Mouse (Mus musculus): Measurements from ENCODE around the gene Sorl1.

Sorl1 gene

DNA sequence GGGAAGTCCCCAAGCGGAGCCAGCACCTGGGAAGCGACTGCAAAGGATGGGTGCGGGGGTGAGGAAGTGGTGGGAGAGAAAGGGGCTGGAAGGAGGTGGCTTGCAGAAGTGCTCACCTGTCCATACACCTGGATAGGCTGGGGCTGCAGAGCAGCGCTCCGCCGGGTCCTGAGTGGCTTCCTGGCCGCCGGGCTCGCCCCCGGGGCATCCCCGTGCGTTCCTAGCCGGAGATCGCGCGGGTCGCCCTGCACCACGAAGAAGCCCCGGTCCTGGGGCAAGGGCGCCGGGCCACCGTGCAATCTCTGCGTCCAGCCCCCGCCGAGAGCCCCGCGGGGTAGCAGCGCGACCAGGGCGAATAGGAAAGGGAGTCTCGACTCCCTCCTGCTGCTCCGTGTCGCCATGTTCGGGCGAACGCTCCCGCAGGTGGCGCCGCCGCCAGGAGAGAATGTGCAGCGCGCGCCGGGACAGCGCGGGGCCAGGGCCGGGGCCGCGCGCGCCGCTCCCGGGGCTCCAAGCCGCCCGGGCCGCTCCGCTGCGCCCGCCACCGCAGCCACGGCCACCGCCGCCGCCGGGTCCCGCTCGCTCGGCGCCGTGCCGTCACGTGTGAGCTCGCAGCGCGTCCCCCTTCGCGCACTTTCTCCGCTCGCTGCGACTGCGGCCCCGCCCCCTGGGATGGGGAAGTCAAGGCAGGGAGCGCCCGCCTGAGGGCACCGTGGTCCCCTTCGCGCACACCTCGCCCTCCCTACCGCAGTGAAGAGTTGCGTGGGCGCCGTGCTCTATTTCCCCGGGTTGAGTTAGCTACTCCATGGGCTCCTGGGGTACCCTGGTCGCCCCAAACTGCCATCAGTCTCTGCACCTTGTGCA, at the start of gene Sorl1:
Sorl1 (minus strand) TSS at position 585 of the 864 bp plus-strand sequence.
- no peak for DNase-seq (ENCODE audit: low read depth)

DNA sequence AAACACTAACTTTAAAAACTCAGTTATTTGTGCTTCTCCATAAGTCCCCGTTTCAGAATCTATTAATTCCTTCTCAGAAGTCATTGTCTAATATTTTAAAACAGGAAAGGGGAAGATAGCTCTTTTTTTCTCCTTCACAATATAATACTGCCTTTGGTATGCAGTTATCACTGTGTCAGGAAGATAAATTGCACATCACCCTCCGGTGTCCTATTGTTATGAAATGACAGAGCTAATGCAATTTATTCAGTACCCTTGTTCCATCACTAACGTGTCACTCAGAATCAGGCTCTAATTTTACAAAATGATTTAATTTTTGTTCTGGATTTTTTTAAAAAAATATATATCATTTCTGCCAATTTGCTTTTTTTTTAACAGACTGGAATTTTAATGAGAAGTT, 49.7 kb upstream of the Sorl1 start:
- no peak for DNase-seq (ENCODE audit: low read depth)

DNA sequence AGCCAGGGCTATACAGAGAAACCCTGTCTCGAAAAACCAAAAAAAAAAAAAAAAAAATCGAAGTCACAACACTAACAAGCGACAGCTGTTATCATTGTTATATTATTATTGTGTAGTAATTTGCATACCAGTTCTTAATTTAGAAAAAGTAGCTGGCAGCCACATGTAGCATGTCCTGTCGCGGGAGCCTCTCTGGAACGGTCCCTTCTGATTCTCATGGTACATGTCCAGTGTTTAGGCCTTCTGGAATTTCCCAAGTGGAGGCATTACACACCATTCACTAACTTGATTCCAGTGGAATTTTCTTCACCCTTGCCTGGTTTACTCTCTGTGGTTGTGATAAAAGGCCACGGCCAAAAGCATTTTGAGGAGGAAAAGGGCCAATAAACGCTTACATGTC, 45.4 kb upstream of the Sorl1 start:
- DNase-seq (ENCODE audit: low read depth) = no peak

DNA sequence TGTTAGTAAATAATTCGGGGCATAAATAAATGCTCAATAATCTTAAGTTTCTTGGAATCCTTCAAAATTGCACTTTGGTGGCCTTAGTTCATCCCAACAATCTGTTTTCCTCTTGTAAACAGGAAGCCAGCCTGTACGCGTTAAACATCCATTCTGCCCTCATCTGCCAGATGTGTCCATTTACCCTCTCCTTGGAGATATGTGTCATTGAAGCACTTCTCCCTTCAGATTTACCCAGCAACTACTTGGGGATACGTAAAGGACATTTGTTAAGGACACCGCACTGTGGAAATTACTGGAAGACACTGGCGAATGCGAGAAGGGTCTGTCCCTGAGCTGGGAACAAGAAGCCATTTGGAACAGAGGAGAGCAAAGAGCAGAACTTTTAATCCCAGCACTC, 44.9 kb upstream of the Sorl1 start:
- no peak for DNase-seq (ENCODE audit: low read depth)

DNA sequence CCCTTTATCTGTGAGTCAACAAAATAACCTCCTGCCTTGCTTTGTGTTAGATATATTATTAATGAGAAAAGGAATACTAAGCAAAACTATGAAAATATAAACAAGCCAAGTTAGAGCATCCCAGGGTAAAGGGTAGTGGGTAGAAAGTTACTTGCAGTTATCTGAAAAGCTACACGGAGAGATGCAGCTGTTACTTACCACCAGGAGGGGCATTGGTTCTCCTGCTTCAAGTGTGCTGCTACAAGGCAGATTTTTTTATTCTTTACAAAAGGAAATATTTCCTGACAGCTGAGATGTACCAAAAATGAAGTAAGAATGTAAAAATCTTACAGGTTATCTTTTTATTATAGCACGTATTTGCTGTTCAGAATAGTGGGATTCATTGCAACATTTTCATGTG, 40.8 kb upstream of the Sorl1 start:
- DNase-seq (ENCODE audit: low read depth) = no peak

DNA sequence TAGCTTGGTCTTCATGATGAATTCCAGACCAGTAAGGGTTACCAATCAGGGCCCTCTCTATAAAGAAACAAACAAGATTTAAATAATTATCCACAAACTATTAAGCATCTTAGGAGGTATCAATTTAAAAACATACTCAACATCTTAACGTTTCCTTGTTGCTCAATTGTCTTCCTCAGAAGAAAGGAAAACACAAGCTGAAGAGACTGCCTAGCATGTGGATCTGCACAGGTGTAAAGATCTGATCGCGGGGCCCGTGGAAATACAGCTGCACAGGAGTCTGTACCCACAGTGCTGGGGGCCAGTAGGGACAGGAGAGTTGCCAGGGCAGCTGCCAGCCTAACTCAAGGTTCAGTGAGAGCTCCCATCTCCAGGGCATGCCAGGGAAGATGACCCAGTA, 38.9 kb upstream of the Sorl1 start:
- no peak for DNase-seq (ENCODE audit: low read depth)

DNA sequence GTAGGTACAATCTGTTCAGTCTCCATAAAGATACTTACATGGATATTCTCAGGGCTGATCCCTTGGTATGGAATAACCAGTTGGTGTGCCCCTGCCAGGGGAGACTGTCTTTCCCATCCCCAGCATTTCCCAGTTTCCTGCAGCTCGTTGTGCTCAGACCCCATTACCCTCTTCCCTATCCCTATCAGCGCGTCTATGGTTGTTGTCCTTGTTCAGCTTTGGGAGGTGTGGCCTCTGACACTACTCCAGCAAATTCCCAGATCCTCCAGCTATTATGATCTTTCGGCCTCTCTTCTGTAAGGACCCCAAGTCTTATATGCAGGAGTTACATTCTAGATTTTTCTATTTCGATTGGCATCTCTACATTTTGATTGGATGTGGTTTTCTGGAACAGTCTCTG, 35.3 kb upstream of the Sorl1 start:
- DNase-seq (ENCODE audit: low read depth) = no peak

DNA sequence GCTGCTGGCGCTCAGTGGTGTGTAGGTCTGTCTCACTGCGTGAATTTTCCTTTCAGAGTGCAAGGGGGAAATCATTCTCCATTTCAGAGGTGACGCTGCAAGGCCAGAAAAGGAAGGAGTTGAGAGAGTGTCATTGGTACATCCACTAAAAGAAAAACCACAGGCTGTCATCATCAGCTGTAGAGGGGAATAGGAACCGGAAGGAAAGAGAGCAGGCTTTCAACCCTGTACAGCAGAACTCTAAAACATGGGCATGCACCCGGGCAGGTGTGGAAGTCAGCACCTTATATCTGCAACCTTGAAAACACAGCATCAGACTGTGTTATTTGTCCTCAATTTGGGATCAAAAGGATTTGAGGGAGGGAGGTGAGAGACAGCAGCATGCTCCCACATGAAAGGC, 34.6 kb upstream of the Sorl1 start:
- no peak for DNase-seq (ENCODE audit: low read depth)

DNA sequence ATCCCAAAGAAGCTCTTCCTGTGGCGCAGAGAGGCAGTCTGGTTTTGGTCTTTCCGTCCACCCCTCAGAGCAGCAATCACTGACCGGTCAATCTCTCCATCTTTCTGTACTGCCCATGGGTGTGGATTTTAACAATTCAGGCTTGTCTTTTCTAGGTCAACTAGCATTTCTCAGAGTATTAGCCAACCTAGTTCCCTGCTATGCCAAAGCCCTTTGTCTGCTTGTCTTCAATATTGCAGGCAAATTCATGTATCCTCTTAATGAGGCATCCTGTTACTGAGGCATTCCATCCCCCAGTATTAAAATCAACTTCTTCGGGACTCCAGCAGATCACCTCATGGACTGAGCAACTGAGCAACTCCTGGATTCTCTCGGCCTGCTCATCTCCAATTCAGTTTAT, 33.9 kb upstream of the Sorl1 start:
- no peak for DNase-seq (ENCODE audit: low read depth)

DNA sequence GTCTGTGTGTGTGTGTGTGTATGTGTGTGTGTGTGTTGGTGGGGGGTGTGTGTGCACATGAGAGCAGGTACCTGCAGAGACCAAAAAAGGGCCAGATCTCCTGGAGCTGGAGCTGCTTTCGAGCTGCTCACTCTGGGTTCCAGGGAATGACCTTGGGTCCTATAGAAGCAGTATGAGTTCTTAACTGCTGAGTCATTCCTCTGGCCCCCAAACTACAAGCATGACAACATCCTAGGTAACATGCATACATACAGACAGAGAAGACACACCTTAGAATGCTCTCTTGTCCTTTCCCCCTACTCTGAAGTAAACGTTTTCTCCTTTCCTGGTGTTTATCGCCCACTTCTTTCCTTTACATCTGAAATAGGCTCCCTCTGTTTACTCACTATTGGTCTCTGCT, 32.5 kb upstream of the Sorl1 start:
- DNase-seq (ENCODE audit: low read depth) = no peak

DNA sequence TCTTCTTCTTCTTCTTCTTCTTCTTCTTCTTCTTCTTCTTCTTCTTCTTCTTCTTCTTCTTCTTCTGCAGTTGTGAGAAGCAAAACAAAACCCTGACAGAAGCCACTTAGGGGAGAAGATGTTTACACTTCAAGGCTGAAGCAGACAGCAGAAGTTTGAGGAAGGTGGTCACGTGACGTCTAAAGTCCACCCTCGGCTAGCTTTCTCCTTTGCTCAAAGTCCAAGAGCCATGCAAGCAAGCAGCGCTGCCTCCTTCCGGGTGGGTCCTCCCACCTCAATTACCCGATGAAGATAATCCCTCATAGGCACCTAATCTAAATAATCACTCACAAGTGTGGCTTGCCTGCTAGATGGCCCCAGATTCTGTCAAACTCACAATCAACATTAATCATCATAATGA, 30.6 kb upstream of the Sorl1 start:
- no peak for DNase-seq (ENCODE audit: low read depth)

DNA sequence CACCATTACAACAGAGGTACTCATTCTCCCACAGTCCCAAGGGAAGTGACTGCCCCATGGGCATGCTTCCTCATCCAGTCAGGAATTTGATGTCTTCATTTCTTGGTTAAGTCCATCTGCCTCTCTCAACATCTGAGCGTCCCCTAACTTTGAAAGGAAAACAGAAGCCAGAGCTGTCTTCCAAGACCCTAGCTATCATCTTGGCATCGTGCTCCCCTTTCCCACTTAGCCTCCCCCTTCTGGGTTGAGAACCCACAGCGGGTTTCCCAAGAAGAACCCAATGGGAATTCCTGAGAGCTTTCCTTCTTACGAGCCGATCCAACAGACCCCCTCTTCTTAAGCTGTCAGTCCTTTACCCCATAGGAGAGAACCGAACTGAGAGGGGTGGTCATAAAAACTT, 24.7 kb upstream of the Sorl1 start:
- DNase-seq (ENCODE audit: low read depth) = no peak

DNA sequence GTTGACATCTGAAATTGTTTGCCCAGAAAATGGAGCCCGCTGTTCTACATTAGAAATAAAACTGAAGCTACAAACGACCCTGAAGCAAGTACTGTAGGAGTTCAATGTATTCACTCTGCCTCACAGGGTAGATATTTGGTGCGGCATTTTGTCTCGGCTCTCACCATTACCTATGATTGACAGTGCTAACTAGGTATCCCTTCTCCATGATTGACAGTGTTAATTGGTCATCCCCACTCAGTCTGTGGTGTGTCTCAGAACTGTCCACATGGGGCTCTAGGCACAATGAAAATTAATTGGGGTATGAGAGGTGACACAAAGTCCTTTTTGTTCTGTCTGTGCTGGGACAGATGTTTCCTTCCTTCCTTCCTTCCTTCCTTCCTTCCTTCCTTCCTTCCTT, 23.9 kb upstream of the Sorl1 start:
- DNase-seq (ENCODE audit: low read depth) = no peak

DNA sequence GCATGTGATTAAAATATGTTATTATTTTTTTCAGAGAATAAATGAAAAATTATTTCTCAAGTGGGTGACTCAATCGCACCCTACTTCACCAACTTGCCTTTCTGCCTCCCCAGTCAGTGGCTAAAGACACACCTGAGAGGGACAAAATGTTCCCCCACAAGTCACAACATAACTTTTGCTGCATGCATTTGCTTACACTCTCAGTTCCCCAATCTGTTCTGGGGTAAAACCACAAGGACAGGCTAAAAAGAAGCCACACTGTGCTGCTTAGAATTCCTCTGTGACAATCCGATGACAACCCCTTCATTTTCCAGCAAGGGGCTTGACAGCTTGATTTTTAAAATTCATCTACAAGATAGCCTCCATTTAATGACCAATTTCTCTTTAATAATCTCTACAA, 22.4 kb upstream of the Sorl1 start:
- no peak for DNase-seq (ENCODE audit: low read depth)

DNA sequence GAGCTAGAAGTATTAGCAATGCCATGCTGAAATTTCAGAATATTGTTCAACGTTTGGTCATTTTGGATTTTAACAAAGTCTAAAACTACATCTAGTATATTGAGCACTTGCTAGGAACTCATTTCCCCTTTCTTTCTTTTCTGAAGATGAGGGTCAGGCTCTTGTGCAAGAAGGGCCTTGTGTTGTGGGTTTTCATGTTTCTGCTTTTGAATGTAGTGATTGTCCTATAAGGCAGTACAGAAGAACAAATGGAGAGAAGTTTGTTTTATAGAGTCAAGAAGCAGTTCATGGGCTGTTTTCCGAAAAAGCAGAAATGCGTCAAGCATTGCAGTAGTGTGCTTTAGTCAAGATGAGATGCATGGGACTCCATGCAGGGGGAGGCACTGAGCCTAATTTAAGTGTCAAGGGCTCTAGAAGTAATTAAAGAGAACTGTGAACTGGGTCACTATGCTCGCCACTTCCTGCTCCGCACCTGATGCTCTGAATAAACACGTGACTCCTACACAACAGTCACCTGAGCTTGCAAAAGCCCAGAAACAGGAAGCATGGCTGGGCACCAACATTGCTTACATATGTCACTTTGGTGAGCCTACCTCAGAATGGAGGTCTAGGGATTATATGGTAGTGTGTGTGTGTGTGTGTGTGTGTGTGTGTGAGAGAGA, 17.6 kb upstream of the Sorl1 start:
- no peak for DNase-seq (ENCODE audit: low read depth)

DNA sequence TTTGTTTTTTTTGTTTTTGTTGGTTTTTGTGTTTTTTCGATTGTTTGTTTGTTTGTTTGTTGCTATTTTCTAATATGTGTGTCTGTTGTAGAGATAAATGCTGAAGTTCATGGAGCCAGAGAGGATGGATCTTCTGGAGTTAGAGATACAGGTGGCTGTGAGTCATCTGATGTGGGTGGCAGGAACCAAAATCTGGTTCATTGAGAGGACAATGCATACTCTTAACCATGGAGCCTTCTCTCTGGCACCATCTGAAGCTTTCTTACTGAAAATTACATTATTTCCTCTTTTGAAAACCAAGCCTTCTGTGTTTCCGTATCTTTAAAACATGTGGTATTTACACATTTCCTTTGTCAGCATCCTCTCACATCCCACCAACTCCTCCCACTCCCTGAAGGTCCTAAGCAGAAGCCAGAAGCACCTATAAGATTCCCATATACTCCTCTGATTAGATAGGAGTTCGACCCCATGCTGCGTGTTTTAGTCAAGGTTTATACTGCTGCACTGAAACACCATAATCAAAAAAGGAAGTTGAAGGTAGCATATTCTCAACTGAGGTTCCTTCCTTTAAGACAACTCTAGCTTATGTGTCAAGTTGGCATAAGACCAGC, 14.3 kb upstream of the Sorl1 start:
- no peak for DNase-seq (ENCODE audit: low read depth)

DNA sequence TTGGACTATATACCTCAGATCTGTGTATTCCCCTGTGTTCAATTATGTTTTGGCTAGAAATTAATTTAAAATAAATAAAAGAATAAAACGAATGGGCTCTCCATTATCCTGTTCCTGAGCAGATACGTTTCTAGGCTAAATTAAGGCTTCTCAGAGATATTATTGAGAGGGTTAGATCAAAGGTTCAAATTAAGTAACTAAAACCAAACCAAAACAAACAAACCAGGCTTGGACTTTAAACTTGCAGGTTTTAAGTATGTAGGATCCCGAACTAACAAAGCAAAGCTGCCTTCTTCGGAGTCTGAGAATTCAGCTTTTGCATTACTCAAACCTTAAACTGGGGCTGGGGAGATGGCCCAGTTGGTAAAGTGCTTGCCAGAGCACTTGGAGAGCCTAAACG, 13.5 kb upstream of the Sorl1 start:
- DNase-seq (ENCODE audit: low read depth) = no peak

DNA sequence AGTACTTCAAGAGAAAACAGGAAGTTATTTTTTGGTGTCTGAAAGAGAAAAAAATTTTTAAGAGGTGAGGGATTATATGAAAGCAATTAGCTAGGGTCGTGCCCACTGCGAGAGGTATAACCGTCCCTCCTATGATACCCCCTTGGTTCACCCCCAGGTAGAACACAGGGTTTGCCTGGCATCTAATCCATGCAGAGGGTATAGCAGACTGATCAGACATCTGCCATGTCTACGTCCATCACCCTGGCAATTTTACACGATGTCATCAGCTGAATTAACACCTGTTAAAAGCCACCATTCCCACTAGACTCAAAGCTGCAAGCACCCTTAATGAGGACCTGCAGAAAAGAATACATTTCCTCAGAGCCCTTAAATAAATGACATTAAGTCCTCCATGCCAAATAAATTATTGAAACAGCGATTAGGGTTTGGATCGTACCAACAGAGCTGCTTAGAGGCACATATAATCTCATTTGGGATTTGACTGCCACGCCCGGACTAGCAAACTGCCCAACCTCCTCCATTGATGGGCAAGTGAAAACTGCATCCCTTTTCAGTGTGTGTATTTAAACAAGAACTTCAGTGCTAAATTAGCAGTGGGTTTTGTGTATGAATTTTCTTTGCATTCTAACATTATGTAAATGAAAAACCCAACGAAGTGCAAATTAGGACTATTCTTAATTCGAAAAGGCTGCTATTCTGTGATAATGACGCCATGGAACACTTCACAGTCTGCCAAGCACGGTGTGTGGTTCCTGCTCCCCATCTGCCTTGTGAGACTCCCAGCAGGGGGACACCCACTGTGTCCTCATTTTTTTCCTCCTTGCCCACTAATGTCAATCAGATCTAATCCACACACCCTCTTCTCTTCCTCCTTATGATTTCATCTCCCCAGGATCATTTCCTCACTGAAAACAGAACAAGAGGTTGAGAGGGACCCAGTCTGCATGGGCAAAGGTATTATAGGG, 7.0 kb upstream of the Sorl1 start:
- DNase-seq (ENCODE audit: low read depth) = no peak

DNA sequence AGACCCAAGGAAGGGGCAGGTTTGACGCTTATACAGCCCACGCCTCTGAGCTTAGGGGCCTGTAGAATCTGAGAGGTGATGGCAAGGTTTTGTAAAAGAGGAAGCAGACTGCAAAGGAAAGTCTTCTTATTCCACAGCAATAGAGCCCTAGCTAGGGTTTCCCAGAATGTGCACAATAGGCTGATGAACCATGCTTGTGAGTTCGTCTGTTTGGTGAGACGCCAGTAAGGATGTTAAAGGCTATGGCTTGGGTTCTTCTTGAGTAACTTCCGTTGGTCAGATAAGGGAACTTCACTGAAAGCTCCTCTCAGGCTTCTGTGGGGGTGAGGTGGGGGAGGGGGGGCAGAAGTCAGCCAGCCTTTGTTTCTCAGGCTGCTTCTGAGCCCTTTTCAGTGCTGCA, 3.9 kb upstream of the Sorl1 start:
- no peak for DNase-seq (ENCODE audit: low read depth)

DNA sequence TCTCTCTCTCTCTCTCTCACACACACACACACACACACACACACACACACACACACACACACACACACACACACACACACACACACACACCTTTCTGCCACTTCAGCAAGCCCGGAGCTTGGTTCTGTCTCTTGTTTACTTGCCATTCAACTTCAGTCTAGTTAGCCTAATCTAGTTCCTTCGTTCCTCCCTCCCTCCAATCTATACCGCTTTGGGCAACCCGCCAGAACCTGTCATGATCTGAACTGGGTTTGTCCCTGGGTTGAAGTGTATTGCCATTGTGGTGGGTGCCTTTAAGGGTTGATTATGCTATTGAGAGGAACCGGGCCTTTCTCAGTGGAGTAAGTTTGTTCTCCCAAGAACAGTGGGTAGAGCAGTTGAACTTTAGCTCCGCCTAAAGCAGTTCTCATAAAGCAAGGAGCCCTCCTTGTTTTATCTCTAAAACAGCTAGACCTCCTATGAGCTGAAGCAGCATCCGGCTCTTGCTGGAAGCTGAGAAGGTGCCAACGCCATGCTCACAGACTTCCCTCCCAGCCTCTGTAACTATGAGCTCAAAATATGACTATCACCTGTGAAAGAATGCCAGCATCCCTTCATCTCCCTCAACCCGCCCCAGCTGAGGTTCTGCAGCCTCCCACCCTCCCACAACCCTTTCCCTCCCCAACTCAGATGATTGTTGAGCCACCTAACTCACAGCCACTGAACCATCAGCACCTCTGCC, 1.3 kb upstream of the Sorl1 start:
- no peak for DNase-seq (ENCODE audit: low read depth)

DNA sequence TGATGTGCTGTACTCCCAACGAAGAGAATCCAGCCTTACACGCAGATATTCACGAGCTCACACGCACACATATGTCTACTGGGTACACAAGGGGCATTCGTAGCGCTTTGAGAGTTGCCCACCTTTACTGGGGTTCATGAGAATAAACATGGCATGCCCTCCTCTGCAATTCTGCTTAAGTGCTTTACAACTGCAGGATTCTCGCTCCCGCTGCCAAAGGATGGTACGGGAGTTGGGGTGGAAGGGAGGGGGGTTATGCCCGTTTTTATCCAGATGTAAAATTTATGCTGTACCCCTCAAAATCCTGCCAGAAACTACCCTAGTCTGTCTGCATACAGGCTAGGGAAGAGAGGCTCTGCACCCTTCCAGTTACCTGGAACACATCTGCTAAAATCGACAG, 893 bp downstream of the Sorl1 start:
- DNase-seq (ENCODE audit: low read depth) = no peak

DNA sequence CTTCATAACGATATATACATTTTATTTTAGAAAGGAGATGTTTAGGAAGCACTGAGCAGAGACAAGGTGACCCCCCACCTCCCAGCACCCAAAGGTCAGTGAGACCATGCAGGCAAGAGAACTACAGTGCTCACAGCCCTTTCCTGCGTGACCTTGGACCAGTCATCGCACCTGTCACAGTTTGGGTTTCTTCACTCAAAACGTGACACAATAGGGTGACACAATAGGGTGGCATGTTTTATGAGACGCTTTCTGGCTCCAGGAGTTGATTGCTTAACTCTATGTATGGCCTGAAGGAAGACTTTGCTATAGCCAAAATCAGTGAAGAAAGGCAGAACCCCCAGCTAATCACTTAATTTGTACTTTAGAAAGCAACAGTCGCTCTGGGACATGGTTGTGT, 1.7 kb downstream of the Sorl1 start:
- DNase-seq (ENCODE audit: low read depth) = no peak

Measured in NIH3T3 (cell line).